Mouse (Mus musculus) kidney, adult 9 months (tissue): ENCODE data around the gene Syce2.
A peak's percentile ranks its signal among the peaks of the same experiment; 100 is the strongest.

Experiments
- DNase-seq: peaks from one replicate; pipeline ENCODE4 v3.0.0; 2022

Gene Syce2

GRCm38 (mm10) chr8:84845355-84846093, 26.4 kb upstream of the Syce2 start:
- DNase-seq: peak; percentile 50

- no peak for DNase-seq
Observed at GRCm38 (mm10) chr8:84846094-84846721, 25.7 kb upstream of the Syce2 start.

DNA sequence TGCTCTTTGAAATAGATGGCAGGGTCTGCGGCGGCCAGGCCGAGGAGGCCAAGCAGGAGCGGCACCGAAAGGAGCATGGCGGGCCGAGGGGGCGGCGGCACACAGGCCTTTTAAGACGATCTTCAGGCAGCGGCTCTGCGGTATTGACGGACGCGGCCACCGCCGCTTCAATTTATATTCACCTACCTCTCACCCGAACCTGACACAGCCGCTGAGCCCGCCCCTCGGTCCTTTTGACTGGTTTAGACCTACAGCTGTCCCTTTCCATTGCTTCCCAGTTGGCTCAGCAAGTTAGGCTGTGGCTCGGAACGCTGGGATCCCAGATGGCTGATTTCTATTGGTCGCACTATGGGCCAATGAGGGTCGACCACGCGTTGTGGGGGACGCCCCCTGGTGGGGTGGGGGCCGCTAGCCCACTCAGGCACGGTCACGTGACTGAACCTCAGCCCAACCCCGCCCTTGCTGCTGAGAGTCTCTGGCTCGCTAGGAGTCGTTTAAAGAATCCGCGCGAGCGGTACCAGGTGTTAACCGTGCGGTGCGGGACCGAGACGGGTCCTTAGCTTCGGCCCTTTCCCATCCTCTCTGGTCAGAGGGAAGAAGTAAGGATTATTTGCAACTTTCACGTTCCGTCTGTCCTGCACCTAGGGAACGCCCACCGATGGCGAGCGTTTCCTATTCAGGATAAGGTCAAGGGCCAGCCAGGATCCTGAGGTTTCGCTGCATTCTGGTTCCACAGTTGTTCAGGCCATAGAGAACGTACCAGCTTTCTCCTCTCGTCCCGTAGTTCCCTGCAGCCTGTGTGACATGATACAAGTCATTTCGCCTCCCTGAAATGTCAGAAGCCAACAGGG, 25.0 kb upstream of the Syce2 start, which contains the start of gene Calr:
Gene Calr, minus strand, starts transcription at position 213 of the 851 bp plus-strand sequence.
- DNase-seq: peak; percentile 100

DNA sequence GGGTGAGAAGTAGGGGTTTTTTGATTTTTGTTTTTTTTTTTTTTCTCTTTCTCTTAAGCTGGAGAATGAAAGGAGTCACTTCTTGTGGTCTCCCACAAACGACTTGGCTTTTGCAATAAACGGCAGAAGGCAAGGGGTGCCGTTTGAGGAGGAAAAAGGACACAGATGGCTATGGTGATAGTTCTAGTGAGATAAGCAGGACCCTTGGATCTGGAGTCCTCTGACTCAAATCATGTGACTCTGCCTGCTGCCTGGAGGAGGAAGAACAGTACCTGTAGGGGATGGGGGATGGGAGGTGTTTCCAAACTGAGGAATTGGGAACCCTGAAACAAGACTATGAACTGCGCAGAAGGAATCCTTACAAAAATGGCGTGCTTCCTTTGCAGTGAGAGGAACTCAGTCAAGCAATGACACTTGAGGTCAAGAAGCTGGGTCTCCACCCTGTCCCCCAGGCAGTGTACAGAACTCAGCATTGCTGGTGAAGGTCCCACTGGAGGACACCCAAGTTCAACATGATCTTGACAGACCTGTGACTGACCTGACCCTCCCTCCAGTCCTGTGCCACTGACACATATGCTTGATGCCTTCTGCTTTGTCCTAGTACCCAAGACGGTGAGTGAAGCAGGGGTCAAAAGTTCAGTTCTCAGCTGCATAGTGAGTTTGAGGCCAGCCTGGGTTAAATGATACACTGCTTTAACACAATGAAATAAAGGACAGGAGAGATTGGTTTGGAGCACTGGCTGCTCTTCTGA, 24.1 kb upstream of the Syce2 start:
- no peak for DNase-seq

DNA sequence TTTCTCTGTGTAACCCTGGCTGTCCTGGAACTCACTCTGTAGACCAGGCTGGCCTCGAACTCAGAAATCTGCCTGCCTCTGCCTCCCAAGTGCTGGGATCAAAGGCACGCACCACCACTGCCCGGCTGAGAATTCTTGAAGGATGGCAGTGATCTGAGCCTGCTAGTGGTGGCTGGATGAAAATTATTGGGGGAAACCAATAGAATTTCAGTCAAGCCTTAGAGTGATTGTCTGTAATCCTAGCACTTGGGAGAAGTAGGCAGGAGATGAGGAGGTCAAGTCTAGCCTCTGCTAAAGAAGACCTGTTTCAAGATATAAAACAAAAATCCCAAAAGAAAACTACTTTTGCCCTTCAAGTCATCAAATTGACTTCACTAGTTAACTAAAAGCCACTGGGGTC, 15.5 kb upstream of the Syce2 start:
- no peak for DNase-seq

DNA sequence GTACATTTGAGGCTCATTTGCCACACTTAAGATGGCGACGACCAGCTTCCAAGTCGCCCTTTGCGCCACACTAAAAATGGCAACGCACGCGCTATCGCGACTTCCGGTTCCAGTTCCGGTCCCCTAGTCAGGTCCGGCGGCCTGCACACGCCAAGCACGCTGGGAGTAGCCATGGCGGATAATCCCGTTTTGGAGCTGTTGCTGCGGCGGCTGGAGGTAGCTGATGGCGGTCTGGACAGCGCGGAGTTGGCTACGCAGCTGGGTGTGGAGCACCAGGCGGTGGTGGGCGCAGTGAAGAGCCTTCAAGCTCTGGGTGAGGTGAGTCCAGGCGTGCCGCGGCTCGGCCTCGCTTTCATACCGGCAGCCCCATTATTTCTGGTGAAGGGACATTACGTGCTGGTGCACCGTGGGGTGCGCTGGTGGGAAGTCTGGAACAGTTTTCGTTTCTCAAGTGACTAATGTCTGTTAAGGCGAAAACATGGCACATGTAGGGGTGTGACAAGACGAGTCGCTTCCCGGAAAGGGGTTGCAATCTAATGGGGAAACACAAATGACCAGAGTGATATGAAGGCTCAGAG, 15.0 kb upstream of the Syce2 start, which contains the start of gene Farsa:
Gene Farsa, plus strand, starts transcription at position 126 of the 578 bp plus-strand sequence.
- DNase-seq: peak; percentile 96

DNA sequence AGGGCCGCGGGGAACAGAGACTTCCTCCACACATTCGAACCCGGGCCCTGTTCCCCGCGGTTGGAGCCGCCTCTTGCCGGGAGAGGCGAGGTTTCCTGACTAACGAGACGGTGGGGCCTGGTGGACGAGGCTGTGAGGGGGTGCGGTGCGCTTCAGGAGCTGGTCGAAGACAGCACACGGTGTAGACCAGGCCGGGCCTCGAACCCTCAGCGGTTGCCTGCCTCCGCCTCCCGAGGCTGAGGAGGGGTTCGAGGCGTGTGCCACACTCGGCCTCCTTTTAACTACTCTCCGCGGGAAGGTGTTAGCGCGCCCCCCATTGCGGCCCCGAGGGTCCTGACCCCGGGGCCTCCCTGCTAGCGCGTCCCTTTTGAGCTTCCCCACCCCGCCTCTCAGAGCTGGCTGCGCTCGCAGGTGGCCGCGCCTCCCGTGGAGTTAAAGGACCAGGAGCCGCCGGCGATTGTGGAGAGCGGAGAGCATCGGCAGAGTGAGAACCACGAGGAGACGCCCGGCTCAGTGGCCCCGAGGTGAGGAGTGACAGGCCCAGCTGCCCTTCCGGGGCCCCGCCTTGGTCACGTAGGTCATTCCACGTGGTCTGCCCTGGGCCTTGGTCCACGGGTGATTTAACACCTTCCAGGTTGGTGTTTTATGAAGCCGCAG, 526 bp downstream of the Syce2 start:
- peak; percentile 34 for DNase-seq

DNA sequence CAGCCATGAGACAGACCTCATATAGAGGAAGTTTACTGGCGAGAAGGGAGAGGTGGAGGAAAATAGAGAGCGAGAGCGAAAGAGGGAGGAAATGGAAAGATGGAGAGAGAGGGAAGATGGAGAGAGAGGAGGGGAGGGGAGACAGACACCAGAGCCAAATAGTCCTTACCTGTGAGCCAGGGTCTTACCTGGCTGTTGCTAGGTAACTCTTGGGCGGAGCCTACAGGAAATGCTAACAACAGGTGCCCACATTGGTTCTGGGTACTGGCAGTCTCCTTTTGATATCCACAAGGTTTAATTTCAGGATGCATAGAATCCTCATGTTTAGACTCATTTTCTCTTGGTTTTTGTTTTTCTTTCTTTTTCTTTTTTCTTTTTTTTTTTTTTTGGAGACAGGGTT, 1.1 kb downstream of the Syce2 start:
- DNase-seq: no peak

DNA sequence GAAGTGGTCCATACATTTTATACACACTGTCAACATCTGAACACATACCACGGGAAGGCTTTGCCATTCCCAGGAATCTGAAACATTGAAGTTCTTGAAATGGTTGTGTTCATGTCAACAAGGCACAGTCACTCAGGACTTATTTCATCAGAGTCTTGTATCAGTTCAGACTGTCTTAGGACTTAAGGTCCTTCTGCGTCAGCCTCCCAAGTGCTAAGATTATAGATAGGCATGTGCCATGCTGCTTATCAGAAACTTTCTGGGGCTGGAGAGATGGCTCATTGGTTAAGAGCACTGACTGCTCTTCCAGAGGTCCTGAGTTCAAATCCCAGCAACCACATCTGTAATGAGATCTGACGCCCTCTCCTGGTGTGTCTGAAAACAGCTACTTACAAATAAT, 2.4 kb downstream of the Syce2 start:
- no peak for DNase-seq

- DNase-seq: no peak
Observed at GRCm38 (mm10) chr8:84877297-84878035, 5.6 kb downstream of the Syce2 start.

- DNase-seq: no peak
Observed at GRCm38 (mm10) chr8:84878915-84879314, 7.0 kb downstream of the Syce2 start.

GRCm38 (mm10) chr8:84884728-84885127, 12.8 kb downstream of the Syce2 start:
- no peak for DNase-seq

- no peak for DNase-seq
Observed at GRCm38 (mm10) chr8:84888280-84888679, 16.4 kb downstream of the Syce2 start.

- no peak for DNase-seq
Observed at GRCm38 (mm10) chr8:84889141-84889540, 17.2 kb downstream of the Syce2 start.

DNA sequence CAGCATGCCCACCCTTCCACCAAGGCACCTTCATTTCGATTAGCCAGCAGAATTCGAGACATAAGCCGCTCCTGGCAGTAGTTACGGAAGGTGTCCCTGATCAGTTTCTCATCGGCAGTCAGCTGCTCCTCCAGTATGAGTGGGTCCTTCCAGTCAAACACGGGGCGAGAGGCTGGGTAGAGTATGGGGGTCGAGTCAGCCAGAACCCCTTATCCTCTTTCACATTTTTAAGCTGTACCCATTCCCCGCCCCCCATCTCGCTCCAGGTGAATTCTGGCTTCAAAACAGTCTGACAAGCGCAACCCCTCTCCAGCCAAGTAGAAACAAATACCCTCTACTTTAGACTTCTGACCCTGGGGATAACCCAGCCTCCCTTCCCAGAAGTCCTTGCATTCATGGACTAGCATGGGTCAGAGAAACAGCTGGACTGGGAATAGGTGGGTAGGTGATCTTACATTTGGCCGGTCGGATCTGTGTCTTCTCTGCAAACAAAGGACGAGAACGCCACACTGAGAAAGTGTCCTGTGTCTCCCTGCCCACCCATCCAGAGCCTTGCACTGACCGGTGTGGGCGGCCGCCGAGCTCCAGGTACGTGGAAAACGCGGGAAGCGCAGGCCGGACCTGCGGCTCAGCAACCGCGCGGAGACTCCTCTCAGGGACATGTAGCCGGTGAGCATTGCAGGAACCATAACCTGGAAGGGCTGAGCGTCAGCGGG, 21.2 kb downstream of the Syce2 start:
- DNase-seq: peak; percentile 86

GRCm38 (mm10) chr8:84893709-84894134, 21.8 kb downstream of the Syce2 start, which contains the start of gene Gcdh:
Gene Gcdh, minus strand, starts transcription at chr8:84893921.
- peak; percentile 99 for DNase-seq

DNA sequence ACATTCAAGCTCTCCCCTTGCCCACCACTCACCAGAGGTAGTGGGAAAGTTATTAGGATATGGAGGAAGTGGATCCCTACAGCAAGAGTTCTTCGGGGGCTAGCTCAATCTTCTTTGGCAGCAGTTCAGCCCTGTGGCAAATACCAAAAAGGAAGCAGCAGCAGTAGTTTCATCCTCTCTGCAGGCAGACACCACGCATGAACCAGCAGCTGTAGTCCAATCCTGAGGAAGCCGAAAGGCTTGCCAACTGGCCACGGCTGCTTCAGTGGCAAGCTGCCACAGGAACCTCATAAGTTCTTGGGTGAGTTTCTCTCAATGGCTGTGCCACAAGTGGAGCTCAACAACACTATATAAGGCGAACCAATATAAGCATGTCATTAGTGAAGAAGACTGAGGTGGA, 24.1 kb downstream of the Syce2 start:
- no peak for DNase-seq

- no peak for DNase-seq
Observed at GRCm38 (mm10) chr8:84901071-84901470, 29.2 kb downstream of the Syce2 start.

GRCm38 (mm10) chr8:84901752-84902151, 29.8 kb downstream of the Syce2 start, which contains the start of gene Klf1:
Gene Klf1, plus strand, starts transcription at chr8:84901928.
- no peak for DNase-seq

GRCm38 (mm10) chr8:84902367-84902919, 30.5 kb downstream of the Syce2 start:
- DNase-seq: peak; percentile 28
